Mouse (Mus musculus) cortical plate, adult 2 months (tissue): Measurements from ENCODE around the gene Sat2.

Experiments
- CTCF ChIP-seq: fragments of 200-500 bp; IDR thresholded peaks from 2 replicates; pipeline ENCODE4 v1.5.1; 2011; ENCODE audit warnings: mild to moderate bottlenecking, control low read depth, low read length; ENCODE audit not compliant: insufficient read depth; ENCODE audit errors: extremely low read depth
- POLR2A ChIP-seq: fragments of 200-500 bp; IDR thresholded peaks from 2 replicates; pipeline ENCODE4 v1.6.1; 2011; ENCODE audit warnings: mild to moderate bottlenecking, low read length, control low read depth; ENCODE audit not compliant: insufficient read depth; ENCODE audit errors: extremely low read depth

GRCm38 (mm10) chr11:69603516-69603915, 18.3 kb upstream of the Sat2 start:
- TF ChIP-seq POLR2A (no peak), CTCF (no peak)
